Mouse (Mus musculus) adrenal gland, adult 8-10 months (tissue): ENCODE results near the gene Rsph3b. TPM values are rescaled to one million over a fixed set of nuclear protein-coding genes. Genes with fewer than 3 reads are reported as not detected.

Experiments
- DNase-seq: peaks from one replicate; pipeline ENCODE4 v3.0.0; 2022
- microRNA-seq, 2 experiments: library from miRNA; unstranded; fragments of <30 nt; microRNA quantifications; one replicate each; pipeline ENCODE4 v1.2.0; 2022
- total RNA-seq, 4 experiments: library from RNA; stranded (reverse); gene quantifications; 2 replicates each; pipeline ENCODE4 v1.2.4; 2022

Gene Rsph3b
- total RNA-seq, 4 experiments from 2014 or later, result 37.8 to 42.2 (median 39.6) TPM

- DNase-seq, result no peak
These were observed 85.0 kb downstream of the Rsph3b start for GRCm38 (mm10) chr17:6863521-6863920.

GRCm38 (mm10) chr17:6862040-6862780 is 86.3 kb downstream of the Rsph3b start:
- DNase-seq, result no peak

- peak; percentile 5 for DNase-seq
These were observed 87.1 kb downstream of the Rsph3b start for GRCm38 (mm10) chr17:6861181-6862039.

GRCm38 (mm10) chr17:6860491-6860897 is 88.0 kb downstream of the Rsph3b start:
- no peak for DNase-seq

- DNase-seq, result no peak
These were observed 88.4 kb downstream of the Rsph3b start for GRCm38 (mm10) chr17:6860067-6860466.

Small RNAs within 50 kb of the gene (microRNA-seq; reads per million reads assigned to microRNA genes)
- 0 reads per million in 2 experiments for gene Mir692-1

Other genes starting within 250 kb of the Rsph3b start
- gene Ezr, start 165.9 kb downstream of the Rsph3b start, total RNA-seq, result 10 to 100 TPM; 18.8 to 34.8 (median 23.9) TPM
- gene Tagap1, start 12.5 kb upstream of the Rsph3b start, total RNA-seq, result 10 to 100 TPM; 21.3 to 27.7 (median 24.9) TPM
- 100 to 1,000 TPM; 377 to 672 (median 551) TPM for gene Rnaset2b, start 22.0 kb upstream of the Rsph3b start, total RNA-seq
- 1 to 10 TPM in 1 of 4 experiments, under 1 TPM in 2, not detected in 1; 0.65 to 2.2 (median 0.70) TPM for gene Gm49721, start 30.2 kb upstream of the Rsph3b start, total RNA-seq
- gene Gm1604a, start 76.9 kb upstream of the Rsph3b start, total RNA-seq, result not detected
- gene Rps6ka2, start 221.4 kb upstream of the Rsph3b start, total RNA-seq, result 10 to 100 TPM; 14.9 to 20.8 (median 19.2) TPM